Mouse (Mus musculus): ENCODE results near the gene Map1lc3b. TPM values are rescaled to one million over a fixed set of nuclear protein-coding genes. Genes with fewer than 3 reads are reported as not detected.

Gene Map1lc3b
- polyA plus RNA-seq, 1 experiment: 86.5 TPM

DNA sequence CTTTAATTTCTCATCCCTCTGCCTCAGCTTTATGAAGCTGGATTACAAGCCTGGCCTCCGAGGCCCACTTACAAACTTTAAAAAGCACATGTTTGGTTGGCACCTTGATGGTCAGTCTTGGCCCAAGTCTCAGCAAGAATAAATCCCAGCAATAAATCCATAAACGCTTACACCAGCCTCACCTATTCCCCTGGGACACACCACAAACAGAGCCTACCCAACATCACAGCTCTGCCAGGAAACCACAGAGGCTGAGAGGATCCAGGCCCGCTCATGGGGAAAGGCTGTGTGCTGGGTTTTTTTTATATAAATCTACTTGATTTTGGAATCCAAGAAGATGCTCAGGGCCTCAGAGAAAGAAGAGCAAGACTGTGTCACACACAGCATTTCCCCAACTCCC is 14.5 kb upstream of the Map1lc3b start:
- Histone ChIP-seq H3K9me3 (replicated peaks; ENCODE audit: control insufficient read depth, insufficient read depth, low read length, poor library complexity, severe bottlenecking) (no peaks in the 10 kb centered on the region), H3K4me1 (ENCODE audit: control insufficient read depth, insufficient read depth, low read length) (peaks cover 2% of the 10 kb centered on the region), H3K36me3 (ENCODE audit: control insufficient read depth, insufficient read depth, low read length, poor library complexity, severe bottlenecking) (no peaks in the 10 kb centered on the region), H3K4me3 (ENCODE audit: low read depth, low read length) (no peak overlapping the region), H3K9ac (ENCODE audit: low read depth, poor library complexity, severe bottlenecking) (no peak overlapping the region), H3K27ac (ENCODE audit: insufficient read depth, low read length) (no peak overlapping the region), H3K27me3 (ENCODE audit: control insufficient read depth, insufficient read depth, low read length, poor library complexity, severe bottlenecking) (no peaks in the 10 kb centered on the region)
- no peak for TF ChIP-seq EP300 (IDR thresholded peaks at IDR 0.05; ENCODE audit: insufficient read depth, low read depth, low read length)
- no peak for TF ChIP-seq POLR2A (IDR thresholded peaks at IDR 0.05; ENCODE audit: insufficient read depth, low read length)
- no peak for TF ChIP-seq CTCF (IDR thresholded peaks at IDR 0.05; ENCODE audit: low read depth, low read length)

DNA sequence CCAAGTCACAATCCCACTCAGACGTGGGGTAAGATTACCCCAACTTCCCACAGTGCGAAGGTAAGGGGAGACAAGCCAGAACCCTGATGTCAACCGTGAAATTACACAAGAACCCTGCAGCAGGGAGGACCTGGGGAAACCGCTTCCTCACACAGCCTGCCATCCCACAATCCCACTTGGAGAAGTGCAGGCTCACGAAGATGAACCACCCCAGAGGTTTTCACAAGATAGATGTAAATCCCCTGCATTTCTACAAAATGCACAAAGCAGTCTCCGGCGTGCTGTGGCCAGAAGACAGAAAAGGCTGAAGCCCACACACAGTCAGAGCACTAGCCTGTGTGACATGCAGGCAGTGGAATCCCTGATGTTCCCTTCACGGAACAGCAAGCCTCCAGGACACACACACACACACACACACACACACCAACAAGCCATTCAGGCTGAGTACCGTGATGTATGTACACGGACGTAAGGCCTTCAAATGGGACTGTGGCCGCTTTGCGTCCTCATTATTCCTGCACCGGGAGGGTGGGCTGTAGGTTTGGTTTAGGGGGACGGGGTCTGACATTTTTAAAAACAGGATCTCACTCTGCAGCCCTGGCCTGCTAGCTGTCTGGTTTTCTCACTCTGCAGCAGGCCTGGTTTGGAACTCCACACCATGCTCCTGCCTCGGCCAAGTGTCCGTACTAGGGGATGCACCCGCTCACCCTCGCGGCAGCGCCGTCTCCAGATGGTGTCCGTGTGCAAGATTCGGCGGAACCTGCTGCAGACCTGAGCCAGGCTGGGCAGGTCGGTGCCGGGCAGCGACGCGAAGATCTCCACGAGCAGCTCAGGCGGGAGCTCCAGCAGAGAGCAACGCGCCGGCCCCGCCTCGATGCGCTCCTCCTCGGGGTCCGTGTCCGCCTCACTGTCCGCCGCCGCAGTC is 12.1 kb upstream of the Map1lc3b start:
- Histone ChIP-seq H3K36me3 (ENCODE audit: control insufficient read depth, insufficient read depth, low read length, poor library complexity, severe bottlenecking) (no peaks in the 10 kb centered on the region), H3K27me3 (ENCODE audit: control insufficient read depth, insufficient read depth, low read length, poor library complexity, severe bottlenecking) (no peaks in the 10 kb centered on the region), H3K4me3 (ENCODE audit: low read depth, low read length) (peak overlapping the region; percentile 84), H3K9ac (ENCODE audit: low read depth, poor library complexity, severe bottlenecking) (peak overlapping the region; percentile 76), H3K4me1 (ENCODE audit: control insufficient read depth, insufficient read depth, low read length) (peaks cover 2% of the 10 kb centered on the region), H3K27ac (ENCODE audit: insufficient read depth, low read length) (no peak overlapping the region), H3K9me3 (replicated peaks; ENCODE audit: control insufficient read depth, insufficient read depth, low read length, poor library complexity, severe bottlenecking) (no peaks in the 10 kb centered on the region)
- TF ChIP-seq EP300 (IDR thresholded peaks at IDR 0.05; ENCODE audit: insufficient read depth, low read depth, low read length): no peak
- TF ChIP-seq CTCF (IDR thresholded peaks at IDR 0.05; ENCODE audit: low read depth, low read length): no peak
- no peak for TF ChIP-seq POLR2A (IDR thresholded peaks at IDR 0.05; ENCODE audit: insufficient read depth, low read length)

DNA sequence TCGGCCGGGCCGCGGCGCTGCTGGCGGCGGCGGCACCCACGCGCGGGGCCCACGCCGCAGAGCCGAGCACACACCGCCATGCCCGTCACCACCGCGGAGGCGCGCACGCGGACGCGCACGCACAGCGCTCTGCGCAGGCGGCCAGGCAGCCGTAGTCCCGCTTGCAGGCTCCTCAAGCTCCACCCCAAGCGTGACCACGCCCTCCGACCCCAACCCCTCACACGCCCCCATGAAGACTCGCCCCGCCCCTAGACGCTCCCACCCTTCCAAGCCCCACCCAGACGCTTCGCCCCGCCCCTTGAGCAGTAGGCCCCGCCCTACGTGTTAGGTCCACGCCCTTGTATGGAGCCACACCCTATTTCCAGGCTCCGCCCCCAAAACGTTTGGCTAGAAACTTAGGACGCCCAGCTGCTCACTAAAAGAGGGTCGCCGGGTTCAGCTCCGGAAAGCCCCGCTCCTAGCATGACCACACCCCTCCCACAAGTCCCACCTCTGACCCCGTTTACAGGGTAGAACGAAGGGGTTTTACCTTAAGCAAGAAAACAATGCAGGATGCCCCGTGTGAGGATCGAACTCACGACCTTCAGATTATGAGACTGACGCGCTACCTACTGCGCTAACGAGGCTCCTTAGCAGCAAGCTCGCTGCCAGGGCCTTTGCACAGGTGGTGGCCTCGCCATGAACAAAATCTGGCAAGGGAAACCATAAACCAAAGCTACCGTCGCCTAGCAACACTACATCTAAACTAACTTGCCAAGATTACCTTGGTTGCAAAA is 11.3 kb upstream of the Map1lc3b start, which contains the start of gene Fbxo31:
TSS of gene Fbxo31 (minus strand) at position 131 of the 776 bp plus-strand sequence.
- H3K4me1 ChIP-seq (ENCODE audit: control insufficient read depth, insufficient read depth, low read length): no peaks in the 10 kb centered on the region
- no peak for TF ChIP-seq CTCF (IDR thresholded peaks at IDR 0.05; ENCODE audit: low read depth, low read length)
- peak; percentile 92 for TF ChIP-seq POLR2A (IDR thresholded peaks at IDR 0.05; ENCODE audit: insufficient read depth, low read length)
- TF ChIP-seq EP300 (IDR thresholded peaks at IDR 0.05; ENCODE audit: insufficient read depth, low read depth, low read length): peak; percentile 64; the same call in 1 of the 2 replicates
- H3K4me3 ChIP-seq (ENCODE audit: low read depth, low read length): peak within 1 kb of the TSS; percentile 84
- H3K36me3 ChIP-seq (ENCODE audit: control insufficient read depth, insufficient read depth, low read length, poor library complexity, severe bottlenecking): no peaks in the 10 kb centered on the region
- peak within 1 kb of the TSS; percentile 76 for H3K9ac ChIP-seq (ENCODE audit: low read depth, poor library complexity, severe bottlenecking)
- H3K27ac ChIP-seq (ENCODE audit: insufficient read depth, low read length): no peak within 1 kb of the TSS
- H3K9me3 ChIP-seq (replicated peaks; ENCODE audit: control insufficient read depth, insufficient read depth, low read length, poor library complexity, severe bottlenecking): no peaks in the 10 kb centered on the region
- no peaks in the 10 kb centered on the region for H3K27me3 ChIP-seq (ENCODE audit: control insufficient read depth, insufficient read depth, low read length, poor library complexity, severe bottlenecking)

DNA sequence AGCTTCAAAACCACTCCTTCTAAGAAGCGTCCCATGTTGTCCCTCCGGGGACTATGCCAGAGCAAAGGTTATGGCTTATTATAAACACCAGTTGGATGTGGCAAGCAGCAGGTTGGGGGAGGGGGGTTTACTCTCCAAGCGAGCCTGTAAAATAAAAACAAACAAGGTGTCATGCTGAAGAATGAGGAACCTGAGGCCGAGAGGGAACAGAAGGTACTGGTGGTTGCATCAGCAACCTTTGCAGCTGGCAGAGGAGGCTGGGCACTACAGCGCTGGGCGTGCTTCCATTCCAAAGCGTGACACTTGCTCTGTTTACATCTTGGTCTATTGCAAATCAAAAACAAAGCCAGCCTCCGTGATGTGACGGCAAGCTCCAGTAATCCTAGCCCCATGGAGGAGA is 9.7 kb upstream of the Map1lc3b start:
- Histone ChIP-seq H3K9me3 (replicated peaks; ENCODE audit: control insufficient read depth, insufficient read depth, low read length, poor library complexity, severe bottlenecking) (no peaks in the 10 kb centered on the region), H3K4me3 (ENCODE audit: low read depth, low read length) (no peak overlapping the region), H3K27me3 (ENCODE audit: control insufficient read depth, insufficient read depth, low read length, poor library complexity, severe bottlenecking) (no peaks in the 10 kb centered on the region), H3K9ac (ENCODE audit: low read depth, poor library complexity, severe bottlenecking) (0 out of 2 replicates have a peak overlapping the region, but pooled peaks have one; percentile 24), H3K4me1 (ENCODE audit: control insufficient read depth, insufficient read depth, low read length) (no peaks in the 10 kb centered on the region), H3K27ac (ENCODE audit: insufficient read depth, low read length) (no peak overlapping the region), H3K36me3 (ENCODE audit: control insufficient read depth, insufficient read depth, low read length, poor library complexity, severe bottlenecking) (no peaks in the 10 kb centered on the region)
- no peak for TF ChIP-seq CTCF (IDR thresholded peaks at IDR 0.05; ENCODE audit: low read depth, low read length)
- no peak for TF ChIP-seq EP300 (IDR thresholded peaks at IDR 0.05; ENCODE audit: insufficient read depth, low read depth, low read length)
- TF ChIP-seq POLR2A (IDR thresholded peaks at IDR 0.05; ENCODE audit: insufficient read depth, low read length): no peak

DNA sequence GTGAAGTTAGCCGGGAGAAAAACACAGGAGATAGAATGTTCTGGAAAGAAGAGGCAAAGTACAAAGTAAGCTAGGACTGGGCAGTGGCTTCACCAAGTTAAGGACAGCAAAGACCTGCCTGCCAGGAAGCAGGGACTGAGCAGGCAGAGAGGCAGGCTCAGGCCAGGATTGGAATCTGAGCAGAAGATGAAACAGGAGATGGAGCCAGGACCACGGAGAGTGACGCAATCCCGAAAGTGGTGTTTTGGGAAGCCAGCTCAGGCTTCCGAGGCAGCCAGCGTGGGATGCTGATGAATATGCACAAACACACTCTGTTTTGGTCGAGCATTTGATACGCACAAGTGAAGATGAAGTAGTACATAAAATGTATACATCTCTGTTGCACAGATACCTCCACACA is 6.5 kb upstream of the Map1lc3b start:
- no peaks in the 10 kb centered on the region for H3K27me3 ChIP-seq (ENCODE audit: control insufficient read depth, insufficient read depth, low read length, poor library complexity, severe bottlenecking)
- H3K27ac ChIP-seq (ENCODE audit: insufficient read depth, low read length): no peak overlapping the region
- H3K36me3 ChIP-seq (ENCODE audit: control insufficient read depth, insufficient read depth, low read length, poor library complexity, severe bottlenecking): no peaks in the 10 kb centered on the region
- TF ChIP-seq EP300 (IDR thresholded peaks at IDR 0.05; ENCODE audit: insufficient read depth, low read depth, low read length) (no peak), CTCF (IDR thresholded peaks at IDR 0.05; ENCODE audit: low read depth, low read length) (no peak), POLR2A (IDR thresholded peaks at IDR 0.05; ENCODE audit: insufficient read depth, low read length) (no peak)
- no peak overlapping the region for H3K4me3 ChIP-seq (ENCODE audit: low read depth, low read length)
- no peak overlapping the region for H3K9ac ChIP-seq (ENCODE audit: low read depth, poor library complexity, severe bottlenecking)
- H3K9me3 ChIP-seq (replicated peaks; ENCODE audit: control insufficient read depth, insufficient read depth, low read length, poor library complexity, severe bottlenecking): no peaks in the 10 kb centered on the region
- no peaks in the 10 kb centered on the region for H3K4me1 ChIP-seq (ENCODE audit: control insufficient read depth, insufficient read depth, low read length)
